Mouse (Mus musculus): ENCODE data around the gene Atf6b. TPM values are rescaled to one million over a fixed set of nuclear protein-coding genes. Genes with fewer than 3 reads are reported as not detected.

Atf6b gene
- total and polyA plus RNA-seq, 3 experiments = 45.3 to 101 TPM; not detected in 1

GRCm38 (mm10) chr17:34640778-34641601, 6.0 kb upstream of the Atf6b start:
- no peak overlapping the region for H3K27ac ChIP-seq (ENCODE audit: control insufficient read depth, low read depth, low read length)
- H3K9me3 ChIP-seq (replicated peaks; ENCODE audit: insufficient read depth, low read length) = no peaks in the 10 kb centered on the region
- TF ChIP-seq MEF2A (IDR thresholded peaks at IDR 0.05; ENCODE audit: extremely low read depth, insufficient replicate concordance, low read depth, low read length, poor library complexity, severe bottlenecking) = no peak
- TF ChIP-seq CTCF (IDR thresholded peaks at IDR 0.05 in 2 of 3, conservative IDR thresholded peaks at IDR 0.05 in 1 of 3; ENCODE audit: control insufficient read depth in 1 of 3, insufficient read depth in 1 of 3, low read depth in 2 of 3, low read length in 3 of 3, poor library complexity in 1 of 3, severe bottlenecking in 1 of 3) = no peak
- no peak for TF ChIP-seq RCOR1 (IDR thresholded peaks at IDR 0.05; ENCODE audit: low read depth, low read length)
- no peak for TF ChIP-seq RAD21 (IDR thresholded peaks at IDR 0.05; ENCODE audit: low read depth, low read length)
- TF ChIP-seq POLR2A (IDR thresholded peaks at IDR 0.05; ENCODE audit: control insufficient read depth in 1 of 2, insufficient read depth in 1 of 2, low read depth in 1 of 2, low read length in 2 of 2, poor library complexity in 1 of 2) = no peak
- TF ChIP-seq BHLHE40 (IDR thresholded peaks at IDR 0.05; ENCODE audit: borderline replicate concordance, low read depth, low read length) = no peak
- no peak for TF ChIP-seq POLR2AphosphoS2 (IDR thresholded peaks at IDR 0.05; ENCODE audit: low read length)
- no peak for TF ChIP-seq NRF1 (IDR thresholded peaks at IDR 0.05; ENCODE audit: insufficient read depth, low read depth, low read length, poor library complexity, severe bottlenecking)
- no peak for TF ChIP-seq ZMIZ1 (IDR thresholded peaks at IDR 0.05; ENCODE audit: low read depth, low read length)
- no peak for TF ChIP-seq HCFC1 (IDR thresholded peaks at IDR 0.05; ENCODE audit: low read depth, low read length)
- no peak for TF ChIP-seq MAX (IDR thresholded peaks at IDR 0.05; ENCODE audit: low read length)
- no peak for TF ChIP-seq GABPA (IDR thresholded peaks at IDR 0.05; ENCODE audit: low read depth, low read length)
- TF ChIP-seq SIN3A (IDR thresholded peaks at IDR 0.05; ENCODE audit: low read length) = no peak
- no peak for TF ChIP-seq TCF12 (IDR thresholded peaks at IDR 0.05; ENCODE audit: low read depth, low read length)
- H3K27me3 ChIP-seq (ENCODE audit: control insufficient read depth in 1 of 2, insufficient read depth in 2 of 2, low read length in 2 of 2) = peaks cover 5 to 12% of the 10 kb centered on the region in 2 experiments; a peak in 3 of 4 replicates
- peaks cover 0 to 12% of the 10 kb centered on the region in 2 experiments; a peak in 2 of 4 replicates for H3K4me1 ChIP-seq (ENCODE audit: control insufficient read depth in 1 of 2, insufficient read depth in 2 of 2, low read length in 2 of 2)
- no peak overlapping the region for H3K9ac ChIP-seq (ENCODE audit: control insufficient read depth, low read depth, low read length, poor library complexity, severe bottlenecking)
- H3K36me3 ChIP-seq (ENCODE audit: control insufficient read depth in 1 of 2, insufficient read depth in 2 of 2, low read length in 2 of 2) = peaks cover 0 to 7% of the 10 kb centered on the region in 2 experiments; a peak in 2 of 4 replicates
- no peak overlapping the region for H3K4me3 ChIP-seq (ENCODE audit: control insufficient read depth in 1 of 2, insufficient read depth in 1 of 2, low read depth in 2 of 2, low read length in 2 of 2)
- DNase-seq (ENCODE audit: low read depth, low spot score) = no peak
- no peaks in the 10 kb centered on the region for H3K79me2 ChIP-seq (ENCODE audit: control insufficient read depth, insufficient read depth, low read length, poor library complexity)

- Histone ChIP-seq H3K4me1 (ENCODE audit: control insufficient read depth in 1 of 2, insufficient read depth in 2 of 2, low read length in 2 of 2) (peaks cover 0 to 12% of the 10 kb centered on the region in 2 experiments; a peak in 2 of 4 replicates), H3K27ac (ENCODE audit: control insufficient read depth, low read depth, low read length) (no peak overlapping the region), H3K79me2 (ENCODE audit: control insufficient read depth, insufficient read depth, low read length, poor library complexity) (no peaks in the 10 kb centered on the region), H3K4me3 (ENCODE audit: control insufficient read depth in 1 of 2, insufficient read depth in 1 of 2, low read depth in 2 of 2, low read length in 2 of 2) (no peak overlapping the region), H3K9ac (ENCODE audit: control insufficient read depth, low read depth, low read length, poor library complexity, severe bottlenecking) (no peak overlapping the region), H3K27me3 (ENCODE audit: control insufficient read depth in 1 of 2, insufficient read depth in 2 of 2, low read length in 2 of 2) (peaks cover 5 to 9% of the 10 kb centered on the region in 2 experiments; a peak in 3 of 4 replicates), H3K36me3 (ENCODE audit: control insufficient read depth in 1 of 2, insufficient read depth in 2 of 2, low read length in 2 of 2) (peaks cover 0 to 7% of the 10 kb centered on the region in 2 experiments; a peak in 2 of 4 replicates), H3K9me3 (replicated peaks; ENCODE audit: insufficient read depth, low read length) (no peaks in the 10 kb centered on the region)
- TF ChIP-seq ZMIZ1 (IDR thresholded peaks at IDR 0.05; ENCODE audit: low read depth, low read length) (no peak), CHD1 (IDR thresholded peaks at IDR 0.05; ENCODE audit: low read depth, low read length) (no peak), POLR2AphosphoS2 (IDR thresholded peaks at IDR 0.05; ENCODE audit: low read length) (no peak), UBTF (IDR thresholded peaks at IDR 0.05; ENCODE audit: borderline replicate concordance, insufficient read depth, low read depth, low read length) (no peak), ELF1 (IDR thresholded peaks at IDR 0.05; ENCODE audit: low read depth, low read length) (no peak), TAL1 (IDR thresholded peaks at IDR 0.05; ENCODE audit: low read length) (no peak), CHD2 (IDR thresholded peaks at IDR 0.05; ENCODE audit: low read length) (no peak), SMC3 (IDR thresholded peaks at IDR 0.05; ENCODE audit: low read depth, low read length) (no peak), MEF2A (IDR thresholded peaks at IDR 0.05; ENCODE audit: extremely low read depth, insufficient replicate concordance, low read depth, low read length, poor library complexity, severe bottlenecking) (no peak), RAD21 (IDR thresholded peaks at IDR 0.05; ENCODE audit: low read depth, low read length) (no peak), MAZ (IDR thresholded peaks at IDR 0.05; ENCODE audit: low read depth, low read length) (no peak)
- DNase-seq (ENCODE audit: low read depth, low spot score) = no peak
Observed at GRCm38 (mm10) chr17:34641945-34642344, 5.0 kb upstream of the Atf6b start.

Data from MEL (cell line).